Mouse (Mus musculus): ENCODE measurements around the gene Tubg1. TPM values are rescaled to one million over a fixed set of nuclear protein-coding genes. Genes with fewer than 3 reads are reported as not detected.
A peak's percentile ranks its signal among the peaks of the same experiment; 100 is the strongest.

Gene Tubg1
- polyA plus RNA-seq, 1 experiment from 2014 or later: 93.5 TPM

GRCm38 (mm10) chr11:101084811-101085210 lies 34.9 kb upstream of the Tubg1 start:
- no peak for ATAC-seq (ENCODE audit: low FRiP score, low read depth)

GRCm38 (mm10) chr11:101085617-101086322 lies 34.0 kb upstream of the Tubg1 start:
- 89% methylated on average over 18 of the region's 18 CpGs for WGBS
- peak overlapping the region; percentile 97; the same call in 1 of the 2 replicates for H3K4me2 ChIP-seq (replicated peaks)
- no peak overlapping the region for H3K27ac ChIP-seq
- no peak overlapping the region for H3K4me3 ChIP-seq
- ATAC-seq (ENCODE audit: low FRiP score, low read depth): no peak
- peaks cover 36% of the 10 kb centered on the region for H3K36me3 ChIP-seq
- no peaks in the 10 kb centered on the region for H3K9me3 ChIP-seq
- H3K9ac ChIP-seq: no peak overlapping the region
- peaks cover 35% of the 10 kb centered on the region for H3K4me1 ChIP-seq
- H3K27me3 ChIP-seq (replicated peaks): peaks cover 7% of the 10 kb centered on the region

More at GRCm38 (mm10) chr11:101084811-101085210, 34.9 kb upstream of the Tubg1 start:
- no peaks in the 10 kb centered on the region for H3K9me3 ChIP-seq
- 95% methylated on average over 12 of the region's 12 CpGs for WGBS
- no peak overlapping the region for H3K4me3 ChIP-seq
- H3K27ac ChIP-seq: no peak overlapping the region
- H3K4me2 ChIP-seq (replicated peaks): no peak overlapping the region
- peaks cover 26% of the 10 kb centered on the region for H3K36me3 ChIP-seq
- H3K9ac ChIP-seq: no peak overlapping the region
- H3K27me3 ChIP-seq (replicated peaks): peaks cover 17% of the 10 kb centered on the region
- peaks cover 36% of the 10 kb centered on the region for H3K4me1 ChIP-seq

GRCm38 (mm10) chr11:101086323-101086674 lies 33.4 kb upstream of the Tubg1 start:
- peaks cover 35% of the 10 kb centered on the region for H3K4me1 ChIP-seq
- ATAC-seq (ENCODE audit: low FRiP score, low read depth): no peak
- peaks cover 41% of the 10 kb centered on the region for H3K36me3 ChIP-seq
- 91% methylated on average over 6 of the region's 6 CpGs for WGBS
- peak overlapping the region; percentile 79; the same call in 1 of the 2 replicates for H3K27ac ChIP-seq
- H3K9me3 ChIP-seq: no peaks in the 10 kb centered on the region
- peak overlapping the region; percentile 97 for H3K4me2 ChIP-seq (replicated peaks)
- no peak overlapping the region; the same call in 1 of the 2 replicates for H3K9ac ChIP-seq
- H3K4me3 ChIP-seq: no peak overlapping the region
- H3K27me3 ChIP-seq (replicated peaks): 0 out of 2 replicates have a peak, but pooled peaks cover 2% of the 10 kb centered on the region

- 2% methylated on average over 52 of the region's 52 CpGs for WGBS
- Histone ChIP-seq H3K27me3 (replicated peaks) (no peaks in the 10 kb centered on the region), H3K36me3 (peaks cover 48% of the 10 kb centered on the region), H3K4me2 (replicated peaks) (peak within 1 kb of the TSS; percentile 97), H3K27ac (peak within 1 kb of the TSS; percentile 79; the same call in 1 of the 2 replicates), H3K9me3 (no peaks in the 10 kb centered on the region), H3K4me3 (peak within 1 kb of the TSS; percentile 91), H3K4me1 (peaks cover 35% of the 10 kb centered on the region), H3K9ac (peak within 1 kb of the TSS; percentile 93)
- ATAC-seq (ENCODE audit: low FRiP score, low read depth): peak; percentile 81
Observed at GRCm38 (mm10) chr11:101086756-101087681, 32.7 kb upstream of the Tubg1 start, which contains the start of gene Mlx. TSS of gene Mlx (plus strand) at chr11:101087277.

GRCm38 (mm10) chr11:101087682-101088055 lies 32.1 kb upstream of the Tubg1 start:
- Histone ChIP-seq H3K36me3 (peaks cover 55% of the 10 kb centered on the region), H3K4me3 (peak overlapping the region; percentile 91), H3K9ac (peak overlapping the region; percentile 93), H3K4me2 (replicated peaks) (peak overlapping the region; percentile 97), H3K9me3 (no peaks in the 10 kb centered on the region), H3K27me3 (replicated peaks) (no peaks in the 10 kb centered on the region), H3K4me1 (peaks cover 35% of the 10 kb centered on the region), H3K27ac (peak overlapping the region; percentile 42; the same call in 1 of the 2 replicates)
- no peak for ATAC-seq (ENCODE audit: low FRiP score, low read depth)
- 9% methylated on average over 8 of the region's 8 CpGs for WGBS

- H3K9ac ChIP-seq: no peak overlapping the region
- H3K4me1 ChIP-seq: peaks cover 33% of the 10 kb centered on the region
- no peak overlapping the region for H3K4me2 ChIP-seq (replicated peaks)
- H3K36me3 ChIP-seq: peaks cover 63% of the 10 kb centered on the region
- no peaks in the 10 kb centered on the region for H3K9me3 ChIP-seq
- WGBS: 95% methylated on average over 1 of the region's 1 CpGs
- H3K27ac ChIP-seq: no peak overlapping the region
- no peak for ATAC-seq (ENCODE audit: low FRiP score, low read depth)
- no peak overlapping the region for H3K4me3 ChIP-seq
- no peaks in the 10 kb centered on the region for H3K27me3 ChIP-seq (replicated peaks)
Observed at GRCm38 (mm10) chr11:101089931-101090330, 29.8 kb upstream of the Tubg1 start.

GRCm38 (mm10) chr11:101094930-101095313 lies 24.8 kb upstream of the Tubg1 start:
- no peaks in the 10 kb centered on the region for H3K9me3 ChIP-seq
- peaks cover 73% of the 10 kb centered on the region for H3K36me3 ChIP-seq
- no peak overlapping the region for H3K27ac ChIP-seq
- peak overlapping the region; percentile 92 for H3K4me2 ChIP-seq (replicated peaks)
- peaks cover 10% of the 10 kb centered on the region for H3K4me1 ChIP-seq
- under 1% methylated on average over 18 of the region's 18 CpGs for WGBS
- no peak for ATAC-seq (ENCODE audit: low FRiP score, low read depth)
- no peaks in the 10 kb centered on the region for H3K27me3 ChIP-seq (replicated peaks)
- H3K4me3 ChIP-seq: peak overlapping the region; percentile 61
- H3K9ac ChIP-seq: peak overlapping the region; percentile 61

- Histone ChIP-seq H3K36me3 (peaks cover 73% of the 10 kb centered on the region), H3K4me1 (peaks cover 10% of the 10 kb centered on the region), H3K9ac (peak within 1 kb of the TSS; percentile 61), H3K27me3 (replicated peaks) (no peaks in the 10 kb centered on the region), H3K4me3 (peak within 1 kb of the TSS; percentile 61), H3K9me3 (no peaks in the 10 kb centered on the region), H3K4me2 (replicated peaks) (peak within 1 kb of the TSS; percentile 92), H3K27ac (peak within 1 kb of the TSS; percentile 60; the same call in 1 of the 2 replicates)
- WGBS: under 1% methylated on average over 43 of the region's 43 CpGs
- ATAC-seq (ENCODE audit: low FRiP score, low read depth): peak; percentile 96
Observed at GRCm38 (mm10) chr11:101095314-101096024, 24.3 kb upstream of the Tubg1 start, which contains the start of gene Psmc3ip. TSS of gene Psmc3ip (minus strand) at chr11:101095436.

- 86% methylated on average over 8 of the region's 8 CpGs for WGBS
- peaks cover 10% of the 10 kb centered on the region for H3K4me1 ChIP-seq
- no peak overlapping the region for H3K27ac ChIP-seq
- no peak overlapping the region for H3K4me2 ChIP-seq (replicated peaks)
- no peaks in the 10 kb centered on the region for H3K9me3 ChIP-seq
- peaks cover 70% of the 10 kb centered on the region for H3K36me3 ChIP-seq
- H3K4me3 ChIP-seq: no peak overlapping the region
- ATAC-seq (ENCODE audit: low FRiP score, low read depth): no peak
- H3K27me3 ChIP-seq (replicated peaks): no peaks in the 10 kb centered on the region
- H3K9ac ChIP-seq: no peak overlapping the region
Observed at GRCm38 (mm10) chr11:101098231-101098630, 21.5 kb upstream of the Tubg1 start.

- H3K9me3 ChIP-seq: no peaks in the 10 kb centered on the region
- no peak for ATAC-seq (ENCODE audit: low FRiP score, low read depth)
- no peak overlapping the region for H3K27ac ChIP-seq
- peaks cover 64% of the 10 kb centered on the region for H3K36me3 ChIP-seq
- H3K9ac ChIP-seq: no peak overlapping the region
- H3K4me2 ChIP-seq (replicated peaks): no peak overlapping the region
- no peaks in the 10 kb centered on the region for H3K4me1 ChIP-seq
- no peaks in the 10 kb centered on the region for H3K27me3 ChIP-seq (replicated peaks)
- no peak overlapping the region for H3K4me3 ChIP-seq
- 92% methylated on average over 5 of the region's 5 CpGs for WGBS
Observed at GRCm38 (mm10) chr11:101103011-101103410, 16.7 kb upstream of the Tubg1 start.

GRCm38 (mm10) chr11:101109351-101109750 lies 10.4 kb upstream of the Tubg1 start:
- Histone ChIP-seq H3K4me2 (replicated peaks) (no peak overlapping the region), H3K27ac (no peak overlapping the region), H3K36me3 (peaks cover 8% of the 10 kb centered on the region), H3K9me3 (no peaks in the 10 kb centered on the region), H3K27me3 (replicated peaks) (no peaks in the 10 kb centered on the region), H3K9ac (no peak overlapping the region), H3K4me1 (no peaks in the 10 kb centered on the region), H3K4me3 (no peak overlapping the region)
- WGBS: 76% methylated on average over 4 of the region's 4 CpGs
- no peak for ATAC-seq (ENCODE audit: low FRiP score, low read depth)
